Mouse (Mus musculus): Measurements from ENCODE around the gene Ehbp1. TPM values are rescaled to one million over a fixed set of nuclear protein-coding genes. Genes with fewer than 3 reads are reported as not detected.

Gene Ehbp1
- total and polyA plus RNA-seq, 3 experiments, result 2.5 to 4.0 (median 3.1) TPM

DNA sequence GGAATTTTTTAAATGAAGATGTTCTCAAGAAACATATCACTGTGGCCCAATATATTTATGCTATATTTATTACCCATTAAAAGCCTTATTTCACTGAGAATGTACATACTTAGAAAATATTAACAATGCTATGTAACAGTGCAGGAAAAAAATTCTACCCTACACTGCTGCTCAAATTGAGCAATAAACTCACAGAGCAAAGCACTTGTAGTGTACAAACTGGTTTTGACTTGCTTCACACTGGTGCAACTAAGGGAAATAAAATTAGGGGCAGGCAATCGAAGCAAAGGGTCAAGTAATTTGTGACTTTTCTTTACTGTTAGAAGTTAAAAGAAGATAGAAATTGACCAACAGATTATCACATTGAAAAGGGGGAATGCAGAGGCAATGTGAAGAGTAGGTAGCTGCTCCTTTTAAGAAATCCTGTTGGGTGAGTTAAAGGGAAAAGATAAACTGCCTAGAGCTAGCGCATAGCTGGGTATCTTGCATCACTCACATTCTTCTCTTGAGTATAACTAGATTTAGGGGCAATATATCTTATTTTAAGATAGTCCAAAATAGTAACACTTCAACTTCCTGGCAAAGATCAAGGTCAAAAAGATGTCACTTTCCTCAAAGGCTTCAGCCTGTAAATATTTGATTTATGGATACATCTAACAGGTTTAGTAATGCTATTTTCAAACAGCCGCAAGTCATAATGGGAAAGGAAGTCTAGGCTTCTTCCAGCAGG is 186.6 kb downstream of the Ehbp1 start:
- Histone ChIP-seq H3K27me3 (replicated peaks) (no peaks in the 10 kb centered on the region), H3K36me3 (replicated peaks in 1 of 2; ENCODE audit: control insufficient read depth in 1 of 2, insufficient read depth in 1 of 2, low read length in 1 of 2) (no peaks in the 10 kb centered on the region), H3K4me2 (ENCODE audit: insufficient read depth, low read depth, poor library complexity, severe bottlenecking) (no peak overlapping the region), H3K79me2 (replicated peaks; ENCODE audit: control insufficient read depth, extremely low read depth, insufficient read depth, poor library complexity, severe bottlenecking) (no peaks in the 10 kb centered on the region), H3K4me3 (replicated peaks in 1 of 3; ENCODE audit: low read depth in 2 of 3, low read length in 2 of 3, poor library complexity in 1 of 3) (no peak overlapping the region), H3K4me1 (ENCODE audit: control insufficient read depth in 1 of 2, insufficient read depth in 2 of 2) (no peaks in the 10 kb centered on the region), H3K27ac (ENCODE audit: insufficient read depth, low read depth) (no peak overlapping the region), H3K9me3 (replicated peaks; ENCODE audit: low read length) (no peaks in the 10 kb centered on the region), H3K9ac (ENCODE audit: insufficient read depth, low read depth) (no peak overlapping the region)
- no peak for DNase-seq (ENCODE audit: extremely low read depth)
- TF ChIP-seq MAX (IDR thresholded peaks at IDR 0.05; ENCODE audit: low read length), result no peak
- no peak for TF ChIP-seq CHD1 (IDR thresholded peaks at IDR 0.05; ENCODE audit: low read depth, low read length)
- dilution Hi-C loops (cut with MboI; ENCODE audit: extremely low pct_ligation_motif_present, extremely low pct_unique_long_range_greater_than_20kb, low sequenced_read_pairs) (no loop called here), in situ Hi-C loops (cut with MboI; ENCODE audit: low pct_ligation_motif_present, low pct_unique_long_range_greater_than_20kb, low sequenced_read_pairs) (no loop called here)

DNA sequence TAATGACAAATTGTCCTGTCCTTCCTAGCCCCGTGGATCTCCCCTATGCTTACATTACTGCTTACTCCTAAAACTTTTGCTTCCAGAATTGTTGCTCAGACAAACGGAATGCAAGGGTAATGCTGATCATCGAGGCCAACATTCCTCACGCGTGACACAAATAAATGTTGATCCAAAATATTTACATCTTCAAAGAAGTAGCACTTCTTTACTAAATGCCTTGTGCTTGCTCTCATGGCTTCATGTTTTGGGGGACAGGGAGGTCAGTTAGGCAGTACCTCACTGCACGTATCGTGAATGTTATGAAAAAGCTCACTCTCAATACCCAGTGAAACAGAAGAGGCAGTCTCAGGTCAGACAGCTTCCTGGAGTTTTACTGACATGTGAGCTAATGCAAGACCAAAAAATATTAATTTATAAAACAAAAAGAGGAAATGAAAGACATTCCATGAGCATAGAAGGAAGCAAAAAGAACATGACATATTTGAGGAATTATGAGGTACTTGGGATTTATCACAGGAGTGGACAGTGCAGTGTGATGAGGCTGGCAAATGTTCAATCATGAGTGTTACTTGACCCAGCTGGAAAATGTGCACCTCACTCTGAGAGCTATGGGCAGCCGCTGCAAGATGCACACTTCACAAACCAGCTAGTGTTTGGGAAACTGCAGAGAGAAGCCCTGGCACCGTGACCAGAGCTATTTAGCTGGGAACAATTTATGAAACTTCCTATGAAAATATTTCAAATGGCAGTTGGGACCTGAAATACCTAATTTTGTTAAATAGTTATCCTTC is 187.4 kb downstream of the Ehbp1 start:
- no peaks in the 10 kb centered on the region for H3K4me1 ChIP-seq (ENCODE audit: control insufficient read depth in 1 of 2, insufficient read depth in 2 of 2)

DNA sequence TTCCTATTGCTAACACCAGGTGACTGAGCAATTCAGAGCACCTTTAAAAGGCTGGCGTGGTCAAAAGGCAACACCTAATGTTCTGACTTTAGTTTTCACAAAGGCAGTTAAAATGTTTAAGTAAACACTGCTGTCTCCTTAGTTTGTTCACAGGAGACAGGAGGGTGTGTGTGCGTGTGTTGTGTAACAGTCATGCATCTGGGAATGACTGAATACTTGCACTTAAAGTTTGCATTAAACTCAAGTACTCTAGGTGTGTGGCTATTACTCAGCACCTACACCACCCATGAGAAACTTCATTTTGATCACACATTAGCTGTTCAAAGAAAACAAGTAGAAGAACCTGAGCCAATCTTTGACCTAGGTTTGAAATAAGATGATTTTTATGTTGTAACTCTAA is 201.4 kb downstream of the Ehbp1 start:
- no peaks in the 10 kb centered on the region for H3K9me3 ChIP-seq (replicated peaks; ENCODE audit: low read length)
- H3K79me2 ChIP-seq (replicated peaks; ENCODE audit: control insufficient read depth, extremely low read depth, insufficient read depth, poor library complexity, severe bottlenecking), result no peaks in the 10 kb centered on the region
- H3K36me3 ChIP-seq (replicated peaks in 1 of 2; ENCODE audit: control insufficient read depth in 1 of 2, insufficient read depth in 1 of 2, low read length in 1 of 2), result no peaks in the 10 kb centered on the region
- no peak overlapping the region for H3K4me3 ChIP-seq (replicated peaks in 1 of 3; ENCODE audit: low read depth in 2 of 3, low read length in 2 of 3, poor library complexity in 1 of 3)
- no peak overlapping the region for H3K9ac ChIP-seq (ENCODE audit: insufficient read depth, low read depth)
- H3K27me3 ChIP-seq (replicated peaks), result no peaks in the 10 kb centered on the region
- in situ Hi-C loops (cut with MboI; ENCODE audit: low pct_ligation_motif_present, low pct_unique_long_range_greater_than_20kb, low sequenced_read_pairs), result no loop called here
- no peaks in the 10 kb centered on the region for H3K4me1 ChIP-seq (ENCODE audit: control insufficient read depth in 1 of 2, insufficient read depth in 2 of 2)
- no peak overlapping the region for H3K4me2 ChIP-seq (ENCODE audit: insufficient read depth, low read depth, poor library complexity, severe bottlenecking)
- dilution Hi-C loops (cut with MboI; ENCODE audit: extremely low pct_ligation_motif_present, extremely low pct_unique_long_range_greater_than_20kb, low sequenced_read_pairs), result no loop called here
- TF ChIP-seq SMC3 (IDR thresholded peaks at IDR 0.05; ENCODE audit: low read depth, low read length), result no peak
- no peak for TF ChIP-seq ZC3H11A (IDR thresholded peaks at IDR 0.05; ENCODE audit: low read depth, low read length)
- H3K27ac ChIP-seq (ENCODE audit: insufficient read depth, low read depth), result no peak overlapping the region
- DNase-seq (ENCODE audit: extremely low read depth), result no peak

More for the DNA sequence above, 187.4 kb downstream of the Ehbp1 start:
- Histone ChIP-seq H3K27ac (ENCODE audit: insufficient read depth, low read depth) (no peak overlapping the region), H3K9me3 (replicated peaks; ENCODE audit: low read length) (no peaks in the 10 kb centered on the region), H3K79me2 (replicated peaks; ENCODE audit: control insufficient read depth, extremely low read depth, insufficient read depth, poor library complexity, severe bottlenecking) (no peaks in the 10 kb centered on the region), H3K36me3 (replicated peaks in 1 of 2; ENCODE audit: control insufficient read depth in 1 of 2, insufficient read depth in 1 of 2, low read length in 1 of 2) (peaks cover 0 to 2% of the 10 kb centered on the region in 2 experiments), H3K4me3 (replicated peaks in 1 of 3; ENCODE audit: low read depth in 2 of 3, low read length in 2 of 3, poor library complexity in 1 of 3) (no peak overlapping the region), H3K4me2 (ENCODE audit: insufficient read depth, low read depth, poor library complexity, severe bottlenecking) (no peak overlapping the region), H3K9ac (ENCODE audit: insufficient read depth, low read depth) (no peak overlapping the region), H3K27me3 (replicated peaks) (no peaks in the 10 kb centered on the region)
- no peak for DNase-seq (ENCODE audit: extremely low read depth)
- dilution Hi-C loops (cut with MboI; ENCODE audit: extremely low pct_ligation_motif_present, extremely low pct_unique_long_range_greater_than_20kb, low sequenced_read_pairs), result no loop called here
- in situ Hi-C loops (cut with MboI; ENCODE audit: low pct_ligation_motif_present, low pct_unique_long_range_greater_than_20kb, low sequenced_read_pairs), result no loop called here
- TF ChIP-seq CHD1 (IDR thresholded peaks at IDR 0.05; ENCODE audit: low read depth, low read length) (no peak), RAD21 (IDR thresholded peaks at IDR 0.05; ENCODE audit: low read depth, low read length) (no peak), BHLHE40 (IDR thresholded peaks at IDR 0.05; ENCODE audit: low read depth, low read length) (no peak), TBP (conservative IDR thresholded peaks at IDR 0.05; ENCODE audit: low read depth, low read length) (no peak), MAFK (IDR thresholded peaks at IDR 0.05; ENCODE audit: insufficient replicate concordance, low read length) (no peak), HCFC1 (IDR thresholded peaks at IDR 0.05; ENCODE audit: low read depth, low read length) (no peak), MAZ (IDR thresholded peaks at IDR 0.05; ENCODE audit: low read depth, low read length) (no peak), USF2 (conservative IDR thresholded peaks at IDR 0.05; ENCODE audit: low read depth, low read length) (no peak), E2F4 (IDR thresholded peaks at IDR 0.05; ENCODE audit: insufficient replicate concordance, low read depth, low read length) (no peak), MEF2A (IDR thresholded peaks at IDR 0.05; ENCODE audit: borderline replicate concordance, low read depth, low read length) (no peak), POLR2A (IDR thresholded peaks at IDR 0.05; ENCODE audit: low read depth, low read length) (no peak), CHD2 (IDR thresholded peaks at IDR 0.05; ENCODE audit: low read length) (no peak), NRF1 (IDR thresholded peaks at IDR 0.05; ENCODE audit: low read depth, low read length) (no peak), GABPA (IDR thresholded peaks at IDR 0.05; ENCODE audit: insufficient replicate concordance, low read depth, low read length) (no peak), ZMIZ1 (IDR thresholded peaks at IDR 0.05; ENCODE audit: low read depth, low read length) (no peak), JUND (conservative IDR thresholded peaks at IDR 0.05; ENCODE audit: low read depth, low read length) (no peak), SMC3 (IDR thresholded peaks at IDR 0.05; ENCODE audit: low read depth, low read length) (no peak), MYC (IDR thresholded peaks at IDR 0.05; ENCODE audit: low read depth, low read length) (no peak), ZC3H11A (IDR thresholded peaks at IDR 0.05; ENCODE audit: low read depth, low read length) (no peak), ZKSCAN1 (IDR thresholded peaks at IDR 0.05; ENCODE audit: borderline replicate concordance, low read depth, low read length) (no peak)

Data from CH12.LX (cell line).